Mouse (Mus musculus) ovary, adult 10 weeks (tissue): Measurements from ENCODE around the gene Olfr715b. TPM values are rescaled to one million over a fixed set of nuclear protein-coding genes. Genes with fewer than 3 reads are reported as not detected.

Experiments
- polyA plus RNA-seq: library from polyadenylated mRNA; stranded (reverse); fragments of 350-450 nt; fragmentation: Illumina TruSeq; extraction: RNeasy Lipid Tissue Mini Kit (QIAGEN cat#74804); gene quantifications from one replicate; pipeline ENCODE4 v1.2.3, GENCODE M21; 2014

Gene Olfr715b
- not detected for polyA plus RNA-seq

GRCm38 (mm10) chr7:107110269-107110668 lies at the start of gene Olfr715b:
Gene Olfr715b (minus strand): TSS chr7:107110369.

GRCm38 (mm10) chr7:107138027-107138426 lies 27.9 kb upstream of the Olfr715b start, which contains the start of gene Olfr716:
Gene Olfr716 (plus strand): TSS chr7:107138327.

DNA sequence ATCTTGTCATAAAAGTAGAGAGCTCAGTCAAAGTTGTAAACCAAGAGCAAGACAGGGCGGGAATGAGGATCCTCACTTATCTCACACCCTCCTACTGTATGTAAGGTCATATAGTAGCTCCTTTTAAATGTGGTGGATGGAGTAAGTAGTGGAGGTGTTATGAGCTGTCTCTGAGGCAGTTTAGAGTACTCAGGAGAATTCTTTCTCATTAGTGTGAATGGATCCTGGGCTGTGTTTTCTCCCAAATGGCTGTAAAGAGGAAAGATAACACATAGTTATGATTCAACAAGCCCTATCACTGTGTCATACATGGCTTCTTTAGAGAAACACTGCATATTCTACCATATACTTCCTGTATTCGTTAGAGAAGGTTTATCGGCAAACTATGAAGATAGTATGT lies 20.8 kb upstream of the Olfr715b start, which contains the start of gene Olfr715:
TSS of gene Olfr715 (minus strand) at position 101 of the 400 bp plus-strand sequence.

DNA sequence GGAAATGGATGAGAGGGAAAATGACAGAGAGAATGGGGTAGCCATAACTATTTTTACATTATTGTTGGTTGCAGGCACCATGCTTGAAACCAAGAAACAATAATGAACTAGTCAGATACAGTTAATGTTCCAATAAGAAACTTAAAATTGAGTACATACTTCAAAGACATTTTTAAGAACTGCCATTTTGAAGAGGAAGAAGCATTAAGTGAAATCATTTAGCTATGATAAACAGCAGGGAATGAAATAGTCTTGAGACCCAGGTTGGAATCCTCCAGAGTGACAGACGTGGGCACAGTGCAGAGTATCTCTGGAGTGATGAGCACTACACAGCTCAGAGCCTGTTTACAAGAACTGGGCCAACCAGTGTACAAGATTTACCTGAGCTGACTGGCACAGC lies 17.2 kb downstream of the Olfr715b start, which contains the start of gene Olfr17:
TSS of gene Olfr17 (plus strand) at position 301 of the 400 bp plus-strand sequence.

GRCm38 (mm10) chr7:107070681-107071080 lies 39.5 kb downstream of the Olfr715b start, which contains the start of gene Olfr714:
Gene Olfr714 (plus strand): TSS chr7:107070981.

Other genes with a start within 250 kb of the Olfr715b start
- gene Olfr704, start 247.2 kb downstream of the Olfr715b start, polyA plus RNA-seq = not detected
- gene Olfr705, start 233.5 kb downstream of the Olfr715b start, polyA plus RNA-seq = not detected
- not detected for gene Olfr706, start 222.2 kb downstream of the Olfr715b start, polyA plus RNA-seq
- not detected for gene Olfr707, start 209.1 kb downstream of the Olfr715b start, polyA plus RNA-seq
- not detected for gene Olfr1532-ps1, start 202.4 kb downstream of the Olfr715b start, polyA plus RNA-seq
- gene Olfr709-ps1, start 178.2 kb downstream of the Olfr715b start, polyA plus RNA-seq = not detected
- not detected for gene Olfr710, start 162.1 kb downstream of the Olfr715b start, polyA plus RNA-seq
- not detected for gene Olfr6, start 146.4 kb downstream of the Olfr715b start, polyA plus RNA-seq
- not detected for gene Olfr711, start 134.9 kb downstream of the Olfr715b start, polyA plus RNA-seq
- gene Olfr2, start 104.3 kb downstream of the Olfr715b start, polyA plus RNA-seq = not detected
- gene Olfr713, start 79.2 kb downstream of the Olfr715b start, polyA plus RNA-seq = not detected
- gene Olfr714, start 39.4 kb downstream of the Olfr715b start, polyA plus RNA-seq = not detected
- gene Olfr17, start 17.1 kb downstream of the Olfr715b start, polyA plus RNA-seq = not detected
- gene Olfr715, start 20.7 kb upstream of the Olfr715b start, polyA plus RNA-seq = not detected
- gene Olfr716, start 28.0 kb upstream of the Olfr715b start, polyA plus RNA-seq = not detected
- 208 TPM for gene Nlrp14, start 56.6 kb upstream of the Olfr715b start, polyA plus RNA-seq
- not detected for gene Rbmxl2, start 99.1 kb upstream of the Olfr715b start, polyA plus RNA-seq